Mouse (Mus musculus) left cerebral cortex, adult 8-10 months (tissue): ENCODE measurements around the gene 6430548M08Rik. TPM values are rescaled to one million over a fixed set of nuclear protein-coding genes. Genes with fewer than 3 reads are reported as not detected.

Source experiments
- DNase-seq, 2 experiments: peaks; one replicate each; pipeline ENCODE4 v3.0.0; 2022; ENCODE audit warnings: low spot score in 2 of 2
- total RNA-seq, 4 experiments: library from RNA; stranded (reverse); gene quantifications; 2 replicates each; pipeline ENCODE4 v1.2.4; 2022

The 6430548M08Rik gene
- total RNA-seq, 4 experiments from 2014 or later = 219 to 271 (median 241) TPM

DNA sequence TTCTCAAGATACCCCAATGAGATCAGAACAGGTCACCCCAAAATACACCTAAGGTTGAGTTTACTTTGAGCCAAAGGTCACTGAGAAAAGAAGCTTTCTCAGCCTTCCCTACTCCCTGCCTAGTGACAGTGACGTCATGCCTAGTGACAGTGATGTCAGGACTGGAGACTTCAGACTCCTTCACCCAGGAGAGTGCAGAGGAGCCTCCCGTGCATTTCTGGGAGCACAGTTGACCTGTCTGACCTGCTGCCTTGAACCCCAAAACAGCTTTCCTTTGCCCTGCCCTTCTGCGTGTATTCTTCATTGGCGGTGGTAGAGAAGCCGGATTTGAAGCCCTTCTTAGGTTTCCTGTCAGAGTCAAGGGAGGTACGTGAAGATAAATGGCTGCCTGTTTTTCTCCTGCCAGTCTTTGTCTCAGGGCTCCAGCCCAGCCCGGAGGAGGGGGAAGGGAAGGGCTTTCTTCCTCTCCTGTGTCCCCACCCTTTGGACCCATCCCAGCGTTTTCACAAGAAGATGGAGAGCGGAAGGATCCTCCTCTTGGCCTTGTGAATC, 9.2 kb upstream of the 6430548M08Rik start:
- no peak for DNase-seq

- DNase-seq = no peak
Observed at GRCm38 (mm10) chr8:120109149-120109548, 4.8 kb upstream of the 6430548M08Rik start.

- DNase-seq = no peak
Observed at GRCm38 (mm10) chr8:120110966-120111365, 3.0 kb upstream of the 6430548M08Rik start.

- no peak for DNase-seq
Observed at GRCm38 (mm10) chr8:120111382-120111781, 2.6 kb upstream of the 6430548M08Rik start.

DNA sequence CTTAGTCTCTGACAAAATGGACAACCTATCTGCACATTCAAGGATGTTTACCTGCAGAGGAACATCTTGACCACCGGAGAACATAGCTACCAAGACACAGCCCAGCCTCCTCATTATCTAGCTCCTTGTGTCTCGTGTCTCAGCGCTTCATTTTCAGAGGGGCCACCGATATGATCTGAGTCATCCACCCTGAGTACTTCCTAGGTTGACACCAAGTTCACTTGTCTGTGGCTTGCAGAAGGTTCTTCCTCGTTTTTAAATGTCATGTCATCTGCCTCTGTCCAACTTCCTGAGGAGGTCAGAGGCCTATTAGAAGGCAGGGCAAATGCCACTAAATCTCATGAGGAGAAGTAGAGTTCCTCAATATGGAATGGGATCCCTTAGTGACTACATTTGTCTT, 1.4 kb upstream of the 6430548M08Rik start:
- no peak for DNase-seq

- no peak for DNase-seq
Observed at GRCm38 (mm10) chr8:120113306-120113705, 646 bp upstream of the 6430548M08Rik start.

DNA sequence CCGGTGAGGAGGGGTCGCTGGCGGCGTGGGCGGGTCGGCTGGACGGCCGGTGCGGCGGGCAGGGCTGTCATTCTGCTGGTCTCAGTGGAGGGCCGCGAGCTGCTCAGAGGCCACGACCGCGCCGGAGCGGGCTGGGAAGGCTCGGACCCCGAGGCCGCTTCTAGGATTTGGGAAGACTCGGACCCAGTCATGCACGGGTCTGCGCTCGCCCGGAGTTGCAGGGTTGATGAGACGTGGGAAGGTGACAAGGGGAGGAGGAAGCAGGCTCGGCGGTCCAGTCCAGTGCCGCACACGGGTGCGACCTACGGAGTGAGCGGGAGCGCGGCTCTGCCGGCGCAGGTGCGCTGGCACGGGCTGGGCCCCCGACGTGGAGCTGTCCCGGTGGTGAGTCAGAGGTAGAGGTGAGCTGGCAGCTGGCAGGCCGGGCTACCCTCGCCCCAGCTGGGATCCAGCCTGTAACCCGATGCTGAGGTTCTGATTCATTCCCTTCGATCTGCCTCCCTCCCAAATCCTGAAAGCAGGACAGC, 426 bp downstream of the 6430548M08Rik start:
- DNase-seq = peak in 1 of 2 experiments; percentile 54

- DNase-seq = no peak
Observed at GRCm38 (mm10) chr8:120116600-120116999, 2.6 kb downstream of the 6430548M08Rik start.

DNA sequence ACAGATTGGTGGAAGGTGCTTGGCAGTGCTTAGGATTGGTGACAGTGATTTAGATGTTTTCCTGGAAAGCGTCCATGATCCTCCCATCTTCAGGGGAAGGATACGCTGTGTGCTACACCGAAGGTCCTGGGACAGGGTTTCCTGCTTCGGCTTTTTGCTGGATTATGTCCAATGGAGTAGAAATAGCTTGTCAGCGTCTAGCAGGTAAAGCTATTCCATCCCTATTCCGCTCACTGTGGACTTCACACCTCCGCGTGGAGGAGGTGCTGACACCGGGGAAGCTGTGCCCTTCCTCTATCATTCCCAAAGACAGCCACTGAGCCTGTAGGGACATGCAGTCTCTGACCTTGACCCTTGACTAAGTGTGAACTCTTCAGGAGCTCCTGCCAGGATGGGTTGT, 4.2 kb downstream of the 6430548M08Rik start:
- no peak for DNase-seq

GRCm38 (mm10) chr8:120118847-120119246, 4.9 kb downstream of the 6430548M08Rik start:
- DNase-seq = no peak

GRCm38 (mm10) chr8:120119429-120119828, 5.5 kb downstream of the 6430548M08Rik start:
- no peak for DNase-seq

DNA sequence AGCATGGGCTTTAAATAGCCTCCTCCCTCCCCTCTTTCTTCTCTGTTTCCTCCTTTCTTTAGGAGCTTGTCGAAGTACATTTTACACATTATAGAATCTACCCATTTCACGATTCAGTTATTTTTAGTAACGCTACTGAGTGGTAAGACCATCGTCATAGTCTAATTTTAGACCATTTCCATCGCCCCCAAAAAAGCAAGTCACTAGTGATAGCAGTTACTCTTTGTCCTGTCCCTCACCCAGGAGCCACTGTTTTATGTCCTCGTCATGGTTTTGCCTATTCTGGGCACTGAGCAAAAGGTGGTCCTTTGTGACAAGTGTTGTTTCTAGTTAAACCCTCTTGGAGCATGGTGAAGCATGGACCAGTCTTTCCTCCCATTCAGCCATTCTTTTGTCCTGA, 6.0 kb downstream of the 6430548M08Rik start:
- DNase-seq = no peak

DNA sequence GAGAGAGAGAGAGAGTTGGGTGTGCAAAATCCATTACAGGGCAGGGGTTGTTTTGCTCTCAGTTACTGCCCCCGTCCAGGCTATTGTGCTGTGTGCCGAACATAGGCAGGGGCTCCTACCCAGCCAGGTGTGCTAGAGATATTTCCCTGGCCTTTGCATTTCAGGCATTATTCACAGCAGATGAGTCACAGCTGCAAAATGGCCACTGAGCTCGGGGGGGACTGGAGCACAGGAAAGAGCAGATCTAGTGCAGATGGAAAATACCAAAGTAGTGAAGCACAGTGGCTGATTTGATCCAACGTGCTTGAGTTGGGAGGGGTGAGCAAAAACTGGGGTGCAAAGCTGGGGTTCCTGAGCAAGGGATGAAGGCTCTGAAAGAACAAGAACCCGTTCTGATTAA, 7.0 kb downstream of the 6430548M08Rik start:
- no peak for DNase-seq

- no peak for DNase-seq
Observed at GRCm38 (mm10) chr8:120124261-120124660, 10.3 kb downstream of the 6430548M08Rik start.

DNA sequence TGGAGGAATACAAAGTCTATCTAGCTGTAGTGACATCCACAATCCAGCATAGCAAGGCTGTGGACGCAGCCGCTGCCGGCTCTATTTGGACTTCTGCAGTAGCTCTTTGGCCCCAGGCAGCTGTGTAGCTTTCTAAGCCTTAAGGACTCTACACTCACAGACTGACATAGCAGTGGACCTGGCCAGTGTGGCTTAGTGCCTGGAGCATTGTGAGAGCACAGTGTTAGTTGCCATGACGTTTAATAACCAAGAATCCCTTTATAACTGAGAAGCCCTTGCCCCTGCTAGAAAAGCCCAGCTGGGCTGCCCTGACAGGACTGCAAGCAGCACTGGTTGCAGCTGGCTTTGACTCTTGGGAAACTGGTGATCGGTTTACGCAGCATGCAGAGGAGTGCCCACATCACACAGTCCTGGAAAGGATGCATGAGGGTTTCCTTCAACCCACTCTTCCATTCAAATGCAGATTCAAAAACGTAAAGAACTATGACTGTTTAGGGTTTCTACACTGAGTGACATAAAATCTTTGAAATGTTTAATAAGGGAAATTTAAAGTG, 11.0 kb downstream of the 6430548M08Rik start:
- no peak for DNase-seq

- no peak for DNase-seq
Observed at GRCm38 (mm10) chr8:120126357-120127161, 12.6 kb downstream of the 6430548M08Rik start.

DNA sequence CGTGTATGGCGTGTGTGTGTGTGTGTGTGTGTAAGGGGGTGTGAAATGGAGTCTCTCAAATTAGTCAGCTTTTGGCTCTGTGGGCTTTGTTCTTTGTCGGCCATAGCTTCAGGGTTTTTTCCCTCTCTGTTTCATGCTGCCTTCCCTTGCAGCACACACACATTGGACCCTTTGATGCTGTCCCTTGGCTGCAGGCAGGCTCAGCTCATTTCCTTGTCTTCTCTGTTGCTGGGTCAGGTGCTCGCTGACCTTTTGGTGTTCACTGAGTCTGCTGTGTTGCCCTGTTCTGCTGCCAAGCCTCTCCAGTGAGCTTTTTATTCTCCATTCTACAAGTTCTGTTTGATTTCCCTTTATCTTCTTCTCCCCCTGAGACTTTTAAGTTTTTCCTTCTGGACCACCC, 15.6 kb downstream of the 6430548M08Rik start:
- DNase-seq = no peak

GRCm38 (mm10) chr8:120131158-120131557, 17.2 kb downstream of the 6430548M08Rik start:
- DNase-seq = no peak

DNA sequence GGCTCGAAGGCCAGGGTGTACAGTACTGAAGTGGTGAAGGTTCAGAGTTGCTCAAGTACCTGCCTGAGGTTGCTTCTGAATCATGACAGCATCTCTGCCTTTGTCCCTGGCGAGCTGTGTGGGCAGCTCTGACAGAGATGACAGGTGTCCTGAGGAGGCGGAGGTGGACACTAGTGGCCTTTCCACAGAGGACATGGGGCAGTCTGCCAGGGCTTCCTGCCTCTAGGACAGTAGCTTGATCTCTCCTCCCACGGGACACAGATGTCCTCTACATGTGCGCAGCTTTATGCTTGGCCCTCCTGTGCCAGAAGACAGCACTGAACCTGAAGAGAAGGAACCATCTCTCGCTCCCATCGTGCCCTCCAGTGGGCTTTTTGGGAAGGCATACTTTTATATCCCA, 19.2 kb downstream of the 6430548M08Rik start:
- DNase-seq = no peak

DNA sequence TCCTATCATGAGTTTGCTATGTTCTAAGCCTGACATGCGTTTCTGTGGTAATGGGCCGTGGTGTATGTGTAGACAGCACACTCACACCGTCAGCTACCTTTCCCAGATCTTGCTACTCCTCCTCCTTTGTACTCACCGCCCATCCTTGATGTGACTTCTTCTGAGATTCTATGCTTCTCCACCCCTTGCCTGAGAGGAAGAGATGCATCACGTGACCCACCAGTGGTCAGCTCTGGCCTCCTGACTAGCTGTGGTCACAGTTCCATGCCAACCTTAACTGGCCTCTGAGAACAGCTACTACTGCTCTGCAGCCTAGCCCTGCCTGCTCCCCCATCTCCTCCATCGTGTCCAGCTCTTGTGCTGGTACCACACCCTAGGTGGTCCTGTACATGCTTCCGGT, 21.7 kb downstream of the 6430548M08Rik start:
- no peak for DNase-seq

- peak; percentile 45 to 90 for DNase-seq
Observed at GRCm38 (mm10) chr8:120136618-120137017, 22.7 kb downstream of the 6430548M08Rik start.

GRCm38 (mm10) chr8:120138958-120139357, 25.0 kb downstream of the 6430548M08Rik start:
- DNase-seq = no peak
